Mouse (Mus musculus) lung, postnatal 0 days (tissue): Measurements from ENCODE around the gene Armcx2. TPM values are rescaled to one million over a fixed set of nuclear protein-coding genes. Genes with fewer than 3 reads are reported as not detected.
"Not testable (repeated sequence)": the region's sequence is repeated elsewhere in the genome, so short reads cannot be mapped to it uniquely, and the experiment has no call there.

Experiments used
- ATAC-seq: fragments of 200-750 bp; cut with Nextera tagmentation; 2 replicates; pipeline ENCODE4 v1.8.0; 2017; ENCODE audit warnings: moderate library complexity
- DNase-seq: peaks from one replicate; pipeline ENCODE4 v3.0.0-alpha.2; 2016; ENCODE audit warnings: low spot score
- H3K27ac ChIP-seq: fragments of 300-500 bp; sonication (generic); 2 replicates; pipeline ENCODE4 v1.5.1; 2014; ENCODE audit warnings: antibody characterized with exemption, mild to moderate bottlenecking, low read length, mixed read lengths
- H3K27me3 ChIP-seq: fragments of 300-500 bp; sonication (generic); replicated peaks from 2 replicates; pipeline ENCODE4 v1.6.1; 2014; ENCODE audit warnings: low read length, mixed read lengths; ENCODE audit not compliant: insufficient read depth
- H3K36me3 ChIP-seq: fragments of 300-500 bp; sonication (generic); 2 replicates; pipeline ENCODE4 v1.6.1; 2014; ENCODE audit warnings: low read length, mixed read lengths; ENCODE audit not compliant: insufficient read depth
- H3K4me1 ChIP-seq: fragments of 300-500 bp; sonication (generic); 2 replicates; pipeline ENCODE4 v1.6.1; 2014; ENCODE audit warnings: antibody characterized with exemption, low read depth, low read length, mixed read lengths; ENCODE audit not compliant: insufficient read depth
- H3K4me2 ChIP-seq: fragments of 300-500 bp; sonication (generic); replicated peaks from 2 replicates; pipeline ENCODE4 v1.6.1; 2014; ENCODE audit warnings: low read depth, mild to moderate bottlenecking, low read length, moderate library complexity, mixed read lengths
- H3K4me3 ChIP-seq: fragments of 300-500 bp; sonication (generic); 2 replicates; pipeline ENCODE4 v1.5.1; 2014; ENCODE audit warnings: low read depth, low read length
- H3K9ac ChIP-seq: fragments of 300-500 bp; sonication (generic); replicated peaks from 2 replicates; pipeline ENCODE4 v1.6.1; 2014; ENCODE audit warnings: low read depth, mild to moderate bottlenecking
- H3K9me3 ChIP-seq: fragments of 300-500 bp; sonication (generic); 2 replicates; pipeline ENCODE4 v1.6.1; 2016; ENCODE audit warnings: low read length, mixed read lengths
- CTCF ChIP-seq: IDR thresholded peaks from 2 replicates; pipeline ENCODE4 v1.5.1; 2016; ENCODE audit warnings: antibody characterized with exemption, mild to moderate bottlenecking
- EP300 ChIP-seq: IDR thresholded peaks from 2 replicates; pipeline ENCODE4 v1.6.1; 2016; ENCODE audit warnings: antibody characterized with exemption, mild to moderate bottlenecking, control low read depth
- WGBS: fragments of 180-500 bp; shearing (Covaris S2); extraction: QIAGEN DNeasy Blood & Tissue Kit; methylation state at CpG from one replicate; pipeline ENCODE4 v1.1.7; 2014; 5-methylcytosine and 5-hydroxymethylcytosine counted together
- polyA plus RNA-seq: library from polyadenylated mRNA; unstranded; fragments of >200 nt; fragmentation: Nextera tagmentation; extraction: Ambion mirVana; gene quantifications from 2 replicates; pipeline ENCODE4 v1.2.1, GENCODE M21; 2015

Armcx2 gene
- 24.0 and 29.7 TPM in 2 replicates for polyA plus RNA-seq

DNA sequence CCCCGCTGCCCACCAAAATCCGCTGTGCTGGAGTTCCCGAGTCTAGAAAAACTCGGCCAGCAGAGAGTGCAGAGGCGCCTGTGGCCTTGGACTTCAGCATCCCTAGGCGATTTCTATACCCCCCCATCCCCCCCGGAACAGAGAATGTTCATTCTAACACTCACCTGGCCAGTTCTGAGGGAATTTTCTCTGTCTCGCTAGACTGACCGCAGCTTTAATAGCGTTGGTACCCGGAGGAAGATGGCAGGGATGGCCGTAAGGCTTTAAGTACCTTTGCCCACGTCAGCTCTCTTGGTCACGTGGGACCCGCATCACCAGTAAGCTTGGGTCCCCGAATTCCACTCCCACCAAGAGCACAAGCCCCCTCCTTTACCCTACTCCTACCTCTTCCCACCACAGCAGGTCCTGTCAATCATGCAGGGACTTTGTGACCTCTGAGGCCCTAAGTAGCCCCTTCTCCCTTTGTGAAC, at the start of gene Armcx2:
Armcx2 (minus strand) TSS at position 467 of the 470 bp plus-strand sequence.
- TF ChIP-seq CTCF (no peak), EP300 (no peak)
- Histone ChIP-seq H3K4me1 (no peaks in the 10 kb centered on the region), H3K27me3 (no peaks in the 10 kb centered on the region), H3K9me3 (no peaks in the 10 kb centered on the region), H3K27ac (peak within 1 kb of the TSS; percentile 38; the same call in 1 of the 2 replicates), H3K4me2 (peak within 1 kb of the TSS; percentile 63), H3K9ac (0 out of 2 replicates have a peak within 1 kb of the TSS, but pooled peaks have one; percentile 12), H3K36me3 (no peaks in the 10 kb centered on the region), H3K4me3 (peak within 1 kb of the TSS; percentile 39)
- 7% methylated on average over 16 of the region's 16 CpGs for WGBS
- DNase-seq (peak; percentile 74), ATAC-seq (peak; percentile 88)

DNA sequence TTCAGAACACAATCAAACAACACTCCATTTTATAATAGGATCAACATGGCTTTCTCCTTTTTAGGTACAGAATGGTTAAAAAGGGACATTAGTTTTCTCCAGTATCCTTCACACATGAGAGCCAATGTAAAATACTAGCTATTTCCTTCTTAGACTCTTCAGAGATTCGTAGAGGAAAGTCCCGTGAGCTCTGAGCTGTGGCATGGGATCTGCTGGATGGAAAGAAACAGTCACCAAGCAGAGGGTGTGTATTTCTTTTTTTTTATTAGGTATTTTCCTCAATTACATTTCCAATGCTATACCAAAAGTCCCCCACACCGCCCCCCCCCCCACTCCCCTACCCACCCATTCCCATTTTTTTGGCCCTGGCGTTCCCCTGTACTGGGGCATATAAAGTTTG, 40.6 kb upstream of the Armcx2 start:
- TF ChIP-seq EP300 (no peak), CTCF (no peak)
- Histone ChIP-seq H3K9me3 (no peaks in the 10 kb centered on the region), H3K9ac (no peak overlapping the region), H3K27ac (no peak overlapping the region), H3K27me3 (no peaks in the 10 kb centered on the region), H3K4me1 (no peaks in the 10 kb centered on the region), H3K36me3 (no peaks in the 10 kb centered on the region), H3K4me2 (no peak overlapping the region), H3K4me3 (no peak overlapping the region)
- ATAC-seq (no peak), DNase-seq (no peak)
- 77% methylated on average over 3 of the region's 4 CpGs for WGBS

- Histone ChIP-seq H3K27ac (no peak overlapping the region), H3K9me3 (no peaks in the 10 kb centered on the region), H3K4me1 (no peaks in the 10 kb centered on the region), H3K4me3 (no peak overlapping the region), H3K4me2 (no peak overlapping the region), H3K9ac (no peak overlapping the region), H3K36me3 (no peaks in the 10 kb centered on the region), H3K27me3 (no peaks in the 10 kb centered on the region)
- ATAC-seq (no peak), DNase-seq (no peak)
- WGBS: 34% methylated on average over 2 of the region's 2 CpGs
- TF ChIP-seq CTCF (no peak), EP300 (no peak)
These were observed 35.4 kb upstream of the Armcx2 start for GRCm38 (mm10) chrX:134844424-134844823.

DNA sequence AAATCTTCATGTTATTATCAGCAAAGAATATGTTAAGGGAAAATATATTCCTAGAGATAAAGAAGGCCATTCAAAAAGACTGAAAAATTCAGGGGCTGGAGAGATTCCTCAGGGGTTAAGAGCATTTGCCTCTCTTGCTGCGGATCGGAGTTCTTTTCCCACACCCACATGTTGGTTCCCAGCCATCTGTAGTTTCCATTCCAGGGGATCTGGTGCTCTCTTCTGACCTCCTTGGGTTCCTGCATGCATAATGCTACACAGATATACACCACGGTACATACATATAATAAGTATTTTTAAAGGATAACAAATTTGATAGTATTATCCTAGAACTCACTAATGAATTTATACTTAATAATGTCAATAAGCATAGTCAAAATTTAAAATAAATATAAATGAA, 21.5 kb upstream of the Armcx2 start:
- Histone ChIP-seq H3K4me1 (no peaks in the 10 kb centered on the region), H3K36me3 (no peaks in the 10 kb centered on the region), H3K4me3 (no peak overlapping the region), H3K27ac (no peak overlapping the region), H3K4me2 (no peak overlapping the region), H3K27me3 (no peaks in the 10 kb centered on the region), H3K9ac (no peak overlapping the region), H3K9me3 (no peaks in the 10 kb centered on the region)
- TF ChIP-seq CTCF: peak; percentile 29; the same call in 1 of the 2 replicates
- TF ChIP-seq EP300: no peak
- DNase-seq: no peak
- WGBS: 62% methylated on average over 3 of the region's 3 CpGs
- ATAC-seq: no peak

GRCm38 (mm10) chrX:134807833-134808754, 927 bp downstream of the Armcx2 start:
- H3K9ac ChIP-seq: 0 out of 2 replicates have a peak overlapping the region, but pooled peaks have one; percentile 12
- 11% methylated on average over 21 of the region's 28 CpGs for WGBS

GRCm38 (mm10) chrX:134787728-134788127, 21.3 kb downstream of the Armcx2 start:
- no peak overlapping the region for H3K27ac ChIP-seq
- H3K27me3 ChIP-seq: no peaks in the 10 kb centered on the region
- H3K36me3 ChIP-seq: no peaks in the 10 kb centered on the region
- no peak overlapping the region for H3K4me3 ChIP-seq
- H3K4me1 ChIP-seq: no peaks in the 10 kb centered on the region
- DNase-seq (no peak), ATAC-seq (no peak)
- TF ChIP-seq EP300: no peak
- WGBS: 54% methylated on average over 4 of the region's 4 CpGs
- no peaks in the 10 kb centered on the region for H3K9me3 ChIP-seq
- no peak overlapping the region for H3K4me2 ChIP-seq
- H3K9ac ChIP-seq: no peak overlapping the region

More at GRCm38 (mm10) chrX:134807833-134808754, 927 bp downstream of the Armcx2 start:
- no peaks in the 10 kb centered on the region for H3K4me1 ChIP-seq
- peak; percentile 33 for DNase-seq
- no peaks in the 10 kb centered on the region for H3K9me3 ChIP-seq
- no peaks in the 10 kb centered on the region for H3K36me3 ChIP-seq
- peak; percentile 47; the same call in 1 of the 2 replicates for ATAC-seq
- H3K27me3 ChIP-seq: no peaks in the 10 kb centered on the region
- TF ChIP-seq EP300 (no peak), CTCF (no peak)
- H3K4me2 ChIP-seq: peak overlapping the region; percentile 63
- peak overlapping the region; percentile 39 for H3K4me3 ChIP-seq
- H3K27ac ChIP-seq: peak overlapping the region; percentile 38; the same call in 1 of the 2 replicates

DNA sequence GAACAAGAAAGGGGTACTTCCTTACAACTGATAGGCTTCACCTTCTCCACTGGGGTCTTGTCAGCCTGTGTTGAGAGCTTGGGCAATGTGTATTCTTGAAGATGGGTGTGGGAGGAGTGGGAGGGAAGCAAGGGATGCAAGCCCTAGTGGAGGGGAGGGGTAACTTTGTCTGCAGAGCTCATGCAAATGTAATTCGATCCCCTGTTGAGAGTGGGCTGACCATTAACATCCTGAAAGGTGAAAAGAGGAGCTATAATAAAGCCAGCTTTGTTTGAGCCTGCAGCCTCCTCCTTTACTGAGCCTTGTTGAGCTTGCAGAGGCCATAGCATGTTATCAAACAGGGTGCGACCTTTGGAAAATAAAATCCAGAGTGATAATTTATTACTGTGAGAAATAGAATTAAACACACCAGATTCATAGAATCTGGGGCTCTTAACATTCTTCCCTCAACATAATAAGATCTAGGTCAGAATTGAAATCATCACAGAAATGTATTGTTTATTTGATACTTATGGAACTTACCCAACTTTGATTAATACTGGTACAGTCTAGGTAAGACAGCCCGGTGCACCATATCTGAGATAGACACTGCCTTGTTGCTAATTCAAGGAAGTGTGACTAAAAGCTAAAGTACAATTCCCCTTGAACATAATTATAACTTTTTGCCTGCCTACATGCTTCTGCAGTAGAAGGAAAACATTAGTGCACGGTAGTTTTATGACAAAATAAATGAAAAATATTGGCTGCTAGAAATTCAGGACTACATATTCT, 45.4 kb downstream of the Armcx2 start:
- not testable (repeated sequence) for DNase-seq, H3K36me3 ChIP-seq, H3K9ac ChIP-seq, H3K4me2 ChIP-seq, H3K27ac ChIP-seq, H3K4me1 ChIP-seq, H3K27me3 ChIP-seq, ATAC-seq, H3K4me3 ChIP-seq, H3K9me3 ChIP-seq
- 38% methylated on average over 3 of the region's 4 CpGs for WGBS
